Mouse (Mus musculus): Measurements from ENCODE around the gene Gm266.
A peak's percentile ranks its signal among the peaks of the same experiment; 100 is the strongest.

The Gm266 gene

GRCm38 (mm10) chr12:111503063-111503567 is 17.5 kb upstream of the Gm266 start:
- peak; percentile 20 for DNase-seq

DNA sequence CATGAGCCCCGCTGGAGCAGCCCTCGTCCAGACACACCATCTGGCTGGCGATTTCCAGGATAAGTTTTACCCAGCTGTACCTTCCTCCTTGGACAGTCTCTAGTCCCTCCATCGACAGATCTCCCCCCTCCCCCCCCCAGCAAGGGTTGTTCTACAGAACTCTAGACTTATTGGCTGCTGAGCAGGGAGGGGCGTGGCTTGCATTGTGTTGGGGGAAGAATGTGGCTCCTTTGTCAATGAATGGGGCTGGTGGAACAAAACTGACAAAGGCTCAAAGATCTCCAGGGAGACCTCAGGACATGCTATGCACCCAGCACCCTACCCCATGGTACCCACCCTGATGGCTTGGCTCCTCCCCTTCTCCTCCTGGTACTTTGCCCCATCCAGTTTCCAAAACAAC is 15.1 kb upstream of the Gm266 start:
- no peak for DNase-seq

GRCm38 (mm10) chr12:111499617-111500016 is 14.0 kb upstream of the Gm266 start:
- DNase-seq = no peak

- peak; percentile 46 for DNase-seq
Observed at GRCm38 (mm10) chr12:111497076-111497475, 11.5 kb upstream of the Gm266 start.

GRCm38 (mm10) chr12:111494931-111495330 is 9.3 kb upstream of the Gm266 start:
- no peak for DNase-seq

DNA sequence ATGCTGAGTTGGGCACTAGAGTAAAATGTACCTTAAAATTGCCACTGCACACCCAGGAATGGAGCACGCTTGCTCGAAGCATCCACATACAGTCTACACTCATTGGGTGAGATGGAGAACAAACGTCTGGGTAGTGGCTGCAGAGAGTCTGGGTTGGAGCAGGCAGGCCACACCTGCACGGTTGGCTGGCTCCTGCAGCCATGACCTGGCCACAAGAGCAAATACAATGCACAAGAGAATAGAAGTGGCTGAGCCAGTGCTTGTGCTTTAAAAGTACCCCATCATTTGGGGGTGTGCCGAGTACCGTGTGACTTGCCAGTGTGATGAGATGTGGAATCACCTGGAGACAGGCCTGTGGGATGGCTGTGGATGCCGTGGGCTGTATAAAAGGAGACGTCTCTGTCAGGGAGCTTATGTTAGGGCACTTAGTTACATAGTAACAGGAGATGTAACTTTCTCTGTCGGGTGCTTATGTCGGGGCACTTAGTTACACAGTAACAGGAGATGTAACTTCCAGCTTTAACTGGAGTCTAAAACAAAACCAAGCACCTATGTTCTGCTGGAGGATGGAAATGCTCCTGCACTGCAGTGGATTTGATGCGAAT is 3.7 kb upstream of the Gm266 start:
- peak; percentile 36 for DNase-seq

GRCm38 (mm10) chr12:111486455-111486854 is 832 bp upstream of the Gm266 start:
- no peak for DNase-seq

- peak; percentile 38 for DNase-seq
Observed at GRCm38 (mm10) chr12:111485046-111485651, 474 bp downstream of the Gm266 start.

- peak; percentile 77 for DNase-seq
Observed at GRCm38 (mm10) chr12:111479917-111480316, 5.7 kb downstream of the Gm266 start.

- no peak for DNase-seq
Observed at GRCm38 (mm10) chr12:111478924-111479323, 6.7 kb downstream of the Gm266 start.

DNA sequence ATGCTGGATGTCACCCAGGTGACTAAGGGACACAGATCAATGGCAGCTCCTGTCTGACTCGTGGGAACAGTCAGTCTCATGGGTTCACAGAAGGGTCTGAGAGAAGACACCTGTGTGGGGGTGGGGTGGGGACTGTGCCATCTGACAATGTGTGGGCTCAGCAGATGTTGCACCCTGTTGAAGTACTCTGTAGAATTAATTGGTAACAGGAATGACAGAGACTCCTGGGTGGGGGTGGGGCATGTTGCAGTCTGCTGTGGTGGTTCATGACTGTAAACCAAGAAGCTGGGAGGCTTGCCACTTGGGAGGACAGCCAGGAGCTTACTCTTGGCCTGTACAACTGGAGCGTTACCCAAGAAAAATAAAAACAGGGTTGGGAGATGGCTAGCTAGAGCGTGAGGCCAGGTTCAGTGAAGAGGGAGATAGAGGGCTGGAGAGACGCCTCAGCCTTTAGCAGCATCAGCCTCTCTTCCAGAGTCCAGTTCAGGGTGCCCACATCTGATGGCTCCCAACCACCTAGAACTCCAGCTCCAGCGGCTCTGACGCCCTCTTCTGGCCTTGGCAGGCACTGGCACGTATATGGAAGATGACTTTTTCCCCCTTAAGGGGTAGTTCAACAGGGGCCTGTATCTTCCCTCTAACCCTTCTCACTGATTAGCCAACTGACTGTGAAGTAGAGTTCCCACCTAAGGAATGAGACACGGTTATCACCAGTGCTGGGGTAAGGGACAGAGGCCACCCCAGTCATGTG is 10.6 kb downstream of the Gm266 start:
- DNase-seq = peak; percentile 81

DNA sequence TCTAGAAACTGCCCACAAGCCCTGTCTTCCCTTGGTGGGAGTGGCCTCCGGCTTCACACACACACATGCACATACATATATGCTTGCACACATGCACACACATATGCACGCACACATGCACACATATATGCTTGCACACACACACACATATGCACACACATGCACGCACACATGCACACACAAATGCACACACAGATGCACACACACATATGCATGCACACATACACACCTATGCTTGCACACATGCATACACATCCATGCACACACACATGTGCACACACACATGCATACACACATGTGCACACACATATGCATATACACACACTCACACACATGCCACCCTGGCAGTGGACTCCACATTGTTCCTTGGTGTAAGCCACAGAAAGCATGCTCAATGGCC is 11.2 kb downstream of the Gm266 start:
- DNase-seq = no peak

GRCm38 (mm10) chr12:111472886-111473285 is 12.7 kb downstream of the Gm266 start:
- DNase-seq = peak; percentile 55

DNA sequence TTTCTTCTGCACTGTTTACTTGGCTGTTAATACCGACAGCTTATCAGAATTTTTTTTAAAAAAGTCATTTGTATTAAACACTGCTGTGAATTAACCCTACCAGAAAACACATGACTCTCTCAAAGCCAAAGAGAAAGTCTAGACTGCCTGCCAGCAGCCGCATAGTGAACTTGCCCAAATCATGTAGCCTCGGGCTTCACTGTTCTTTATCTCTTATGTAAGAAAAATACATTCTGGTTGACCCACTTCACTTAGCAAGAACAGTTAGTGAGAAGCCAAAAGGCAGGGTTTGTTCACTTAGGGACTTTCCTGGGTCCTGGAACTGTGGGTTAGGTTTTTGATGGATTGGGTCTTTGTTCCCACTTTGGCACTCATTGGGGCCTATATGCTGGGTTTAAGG is 13.9 kb downstream of the Gm266 start:
- DNase-seq = no peak

- DNase-seq = no peak
Observed at GRCm38 (mm10) chr12:111471119-111471518, 14.5 kb downstream of the Gm266 start.

- peak; percentile 88 for DNase-seq
Observed at GRCm38 (mm10) chr12:111469507-111469906, 16.1 kb downstream of the Gm266 start.

DNA sequence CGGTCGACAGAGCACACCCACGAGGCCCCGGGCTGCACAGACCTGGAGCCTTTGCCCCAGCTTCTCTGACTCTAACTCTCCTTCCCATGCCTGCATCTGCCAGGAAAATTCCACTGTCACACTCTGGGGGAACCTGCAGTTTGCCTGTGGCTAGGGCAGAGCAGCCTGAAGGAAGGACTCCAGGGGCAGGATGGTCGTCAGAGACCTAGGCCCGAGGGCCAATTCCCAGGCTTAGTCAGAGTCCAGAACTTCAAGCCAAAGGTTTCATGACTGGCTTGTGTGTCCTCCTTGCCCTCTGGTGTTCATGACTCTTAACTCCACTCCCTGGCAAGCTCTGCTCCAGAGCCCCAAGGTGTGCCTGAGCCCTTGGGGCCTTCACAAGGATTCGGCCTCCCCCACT is 17.4 kb downstream of the Gm266 start:
- no peak for DNase-seq

DNA sequence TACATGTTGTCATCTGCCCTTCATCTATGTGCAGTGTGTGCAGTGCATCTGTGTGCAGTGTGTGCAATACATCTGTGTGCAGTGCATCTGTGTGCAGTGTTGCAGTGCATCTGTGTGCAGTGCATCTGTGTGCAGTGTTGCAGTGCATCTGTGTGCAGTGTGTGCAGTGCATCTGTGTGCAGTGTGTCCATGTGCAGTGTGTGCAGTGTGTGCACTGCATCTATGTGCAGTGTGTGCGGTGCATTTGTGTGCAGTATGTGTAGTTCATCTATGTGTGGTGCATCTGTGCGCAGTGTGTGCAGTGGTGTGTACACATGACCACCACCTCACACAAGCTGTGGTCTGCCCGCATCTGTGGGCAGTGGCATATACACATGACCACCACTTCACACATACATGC is 19.3 kb downstream of the Gm266 start:
- no peak for DNase-seq

DNA sequence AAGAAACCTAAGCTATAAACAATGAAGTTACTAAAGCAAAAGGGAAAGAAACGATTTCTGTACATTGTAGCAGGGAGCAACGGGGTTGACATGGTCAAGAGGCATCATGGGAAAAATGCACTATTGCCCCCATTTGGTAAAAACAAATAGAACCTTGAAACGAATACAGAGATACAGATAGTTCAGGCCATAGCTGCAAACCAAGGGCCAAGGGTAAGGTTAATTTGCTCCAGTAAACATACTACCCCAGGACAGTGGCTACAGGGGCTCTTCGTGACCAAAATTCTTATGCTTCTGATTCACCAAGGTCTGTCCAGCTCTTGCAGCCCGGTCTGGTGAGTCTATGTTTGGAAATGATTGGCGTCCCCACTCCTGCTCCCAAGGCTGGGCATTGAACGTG is 22.1 kb downstream of the Gm266 start:
- DNase-seq = no peak

GRCm38 (mm10) chr12:111457742-111458141 is 27.9 kb downstream of the Gm266 start:
- no peak for DNase-seq

DNA sequence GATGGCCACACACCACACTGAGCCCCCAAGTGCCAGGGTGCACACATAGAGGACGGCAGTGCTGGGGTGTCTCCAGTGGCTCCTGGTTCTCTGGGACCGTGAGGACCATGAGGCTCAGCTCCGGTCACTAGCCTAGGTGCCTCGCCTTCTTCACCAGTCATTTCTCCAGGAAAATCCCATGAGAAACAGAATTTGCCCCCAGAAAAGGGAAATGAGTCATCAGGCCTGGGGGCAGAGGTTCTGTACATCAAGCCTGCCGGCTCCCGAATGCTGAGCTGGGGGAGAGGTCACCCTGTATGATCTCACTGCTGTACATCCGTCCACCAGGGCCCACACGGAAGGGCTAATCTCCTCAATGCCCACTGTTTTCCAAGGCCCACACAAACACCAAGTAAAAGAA is 29.8 kb downstream of the Gm266 start:
- DNase-seq = peak; percentile 42

- DNase-seq = peak; percentile 52
Observed at GRCm38 (mm10) chr12:111455311-111455846, 30.2 kb downstream of the Gm266 start.

- DNase-seq = peak; percentile 58
Observed at GRCm38 (mm10) chr12:111454543-111455280, 30.9 kb downstream of the Gm266 start.
